19 mouse cellular contexts compared by ENCODE assay signal in the genomic region with DNA sequence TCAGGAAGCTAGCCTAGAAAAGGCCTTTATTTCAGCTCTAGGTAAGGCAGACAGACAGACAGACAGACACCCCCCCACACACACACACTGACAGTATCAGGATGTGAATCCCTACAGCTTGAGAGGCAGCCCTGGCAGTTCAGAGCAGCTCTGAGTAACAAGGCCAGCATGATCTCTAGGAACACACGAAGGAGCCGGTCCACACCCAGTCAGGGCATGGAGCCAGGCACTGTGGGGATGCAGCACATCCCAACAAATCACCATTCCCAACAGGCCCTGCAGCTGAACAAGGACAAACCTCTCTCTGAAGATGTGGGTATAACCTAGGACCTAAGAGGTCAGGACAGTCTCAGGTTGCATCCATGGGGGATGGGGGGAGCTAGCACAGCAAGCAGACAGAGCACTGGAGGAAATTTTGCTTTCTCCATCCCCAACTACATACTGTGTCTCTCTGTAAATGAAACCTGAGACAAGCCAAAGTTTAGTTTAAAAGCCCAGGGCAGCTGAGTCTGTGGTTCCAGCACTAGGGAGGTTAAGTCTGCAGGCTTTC. TPM values are rescaled to one million over a fixed set of nuclear protein-coding genes. Genes with fewer than 3 reads are reported as not detected.
DNase-seq lines count a peak whose midpoint lies in the region; ATAC-seq and TF ChIP-seq lines count a peak whose summit lies in the region.
"Had no signal": no experiment of that assay in that cellular context is flagged by ENCODE, and none has a peak within 500 bp of the region (broad histone marks: within the 10 kb centered on the region; RNA-seq: fewer than 3 reads in every experiment).

No protein-coding gene starts in this region.

- H3K36me3 ChIP-seq in heart, embryonic 11.5 days (ENCODE audit: control insufficient read depth, insufficient read depth, low read length): no peaks in the 10 kb centered on the region
- H3K36me3 ChIP-seq: forebrain, embryonic 10.5 days; hindbrain, embryonic 15.5 days; lung, embryonic 15.5 days; neural tube, embryonic 12.5 days had no signal

- H3K9me3 ChIP-seq in heart, embryonic 11.5 days (replicated peaks; ENCODE audit: control insufficient read depth, low read length): no peaks in the 10 kb centered on the region
- H3K9me3 ChIP-seq: forebrain, embryonic 10.5 days; hindbrain, embryonic 15.5 days; lung, embryonic 15.5 days; neural tube, embryonic 12.5 days had no signal

- 39% methylated on average over 2 of the region's 2 CpGs for WGBS in heart, embryonic 11.5 days (ENCODE audit: insufficient replicate concordance)

- no peak for ATAC-seq in heart, embryonic 11.5 days (replicated peaks; ENCODE audit: insufficient number of reproducible peaks, low FRiP score, low TSS enrichment)
- no peak for ATAC-seq in erythroid progenitor cell, adult 5-6 weeks (replicated peaks; ENCODE audit: low FRiP score, poor library complexity, severe bottlenecking)
- ATAC-seq: CD4-positive, CD25-positive, alpha-beta regulatory T cell, adult 4 months had no signal

- no peak overlapping the region for H3K27ac ChIP-seq in heart, embryonic 11.5 days (ENCODE audit: low read depth, low read length)
- H3K27ac ChIP-seq in gastrocnemius, adult 2 months: no peak overlapping the region
- H3K27ac ChIP-seq: forebrain, embryonic 10.5 days; hindbrain, embryonic 15.5 days; lung, embryonic 15.5 days; neural tube, embryonic 12.5 days had no signal

- no peak for TF ChIP-seq CTCF in gastrocnemius, adult 2 months (IDR thresholded peaks at IDR 0.05)

- no peaks in the 10 kb centered on the region for H3K27me3 ChIP-seq in heart, embryonic 11.5 days (ENCODE audit: control insufficient read depth, insufficient read depth, low read length)
- H3K27me3 ChIP-seq: hindbrain, embryonic 15.5 days; lung, embryonic 15.5 days had no signal

- H3K9ac ChIP-seq in heart, embryonic 11.5 days (ENCODE audit: low read depth, low read length): no peak overlapping the region
- H3K9ac ChIP-seq: hindbrain, embryonic 15.5 days; lung, embryonic 15.5 days; neural tube, embryonic 12.5 days had no signal

- no peak overlapping the region for H3K4me3 ChIP-seq in heart, embryonic 11.5 days (ENCODE audit: low read depth, low read length)
- no peak overlapping the region for H3K4me3 ChIP-seq in gastrocnemius, adult 2 months
- H3K4me3 ChIP-seq: forebrain, embryonic 10.5 days; hindbrain, embryonic 15.5 days; lung, embryonic 15.5 days; neural tube, embryonic 12.5 days had no signal

- no peak overlapping the region for H3K4me2 ChIP-seq in heart, embryonic 11.5 days
- H3K4me2 ChIP-seq: hindbrain, embryonic 15.5 days; lung, embryonic 15.5 days; neural tube, embryonic 12.5 days had no signal

- peaks cover 7% of the 10 kb centered on the region; the same call in 1 of the 2 replicates for H3K4me1 ChIP-seq in heart, embryonic 11.5 days (ENCODE audit: control insufficient read depth, insufficient read depth, low read length)

- intact Hi-C loops in heart, postnatal 10 days (cut with DNase I): no loop called here
- intact Hi-C loops in gastrocnemius, adult 2 months (cut with DNase I): loop anchor here (10.0 kb wide), 1 partner anchor 107 kb away; the partner anchor contains the start of gene Ilvbl

- peak; percentile 39 to 55 for DNase-seq in heart, postnatal 10 days
- DNase-seq in 3T3-L1 (ENCODE audit: low read depth, low spot score): peak; percentile 77
- peak; percentile 73 for DNase-seq in adrenal gland, postnatal 25 days
- peak; percentile 75 for DNase-seq in gastrocnemius, adult 2 months
- no peak for DNase-seq in cerebellum, postnatal 36 days
- DNase-seq: kidney, postnatal 14 days; layer of hippocampus, postnatal 36 days; midbrain, embryonic 14.5 days; retina, postnatal 1 day; thymus, postnatal 14 days had no signal

RNA-seq across cellular contexts. Expression of gene Pdxk, which starts 3.1 kb away (rescaled TPM):
- 10 to 100 TPM in 1 of 2 experiments, 1 to 10 TPM in 1; 9.4 to 10.0 TPM for total RNA-seq in heart, postnatal 10 days (2021)
- 4.2 and 4.3 TPM in 2 replicates for polyA plus RNA-seq in heart, embryonic 11.5 days (2014; fragmentation: Nextera tagmentation; extraction: Ambion mirVana)
- 23.2 and 24.1 TPM in 2 replicates for total RNA-seq in adrenal gland, postnatal 25 days (2021)
- total RNA-seq in gastrocnemius, adult 2 months (2021): 10 to 100 TPM in 1 of 2 experiments, 1 to 10 TPM in 1; 5.1 to 10.4 TPM
- total RNA-seq in erythroid progenitor cell, adult 5-6 weeks (2015; ENCODE audit: low replicate concordance): 1.1 and 3.4 TPM in 2 replicates
- 0.90 and 2.6 TPM in 2 replicates for total RNA-seq in erythroid progenitor cell, adult 5-6 weeks (2017; ENCODE audit: low replicate concordance)

RNA-seq across cellular contexts. Expression of gene Cstb, which starts 42.4 kb away (rescaled TPM):
- total RNA-seq in heart, postnatal 10 days (2021): 10 to 100 TPM; 41.6 to 42.7 TPM
- polyA plus RNA-seq in heart, embryonic 11.5 days (2014; fragmentation: Nextera tagmentation; extraction: Ambion mirVana): 122 and 123 TPM in 2 replicates
- 257 and 265 TPM in 2 replicates for total RNA-seq in adrenal gland, postnatal 25 days (2021)
- total RNA-seq in gastrocnemius, adult 2 months (2021): 10 to 100 TPM; 11.9 to 15.3 TPM
- 14.3 TPM in 1 of 2 replicates, not detected in the other for total RNA-seq in erythroid progenitor cell, adult 5-6 weeks (2015; ENCODE audit: low replicate concordance)
- total RNA-seq in erythroid progenitor cell, adult 5-6 weeks (2017; ENCODE audit: low replicate concordance): 6.7 TPM in 1 of 2 replicates, not detected in the other

RNA-seq across cellular contexts. Expression of gene Olfr1358, which starts 49.4 kb away (rescaled TPM):
- total RNA-seq in heart, postnatal 10 days (2021): not detected
- not detected in 2 replicates for polyA plus RNA-seq in heart, embryonic 11.5 days (2014; fragmentation: Nextera tagmentation; extraction: Ambion mirVana)
- total RNA-seq in adrenal gland, postnatal 25 days (2021): not detected in 2 replicates
- total RNA-seq in gastrocnemius, adult 2 months (2021): not detected
- total RNA-seq in erythroid progenitor cell, adult 5-6 weeks (2015; ENCODE audit: low replicate concordance): not detected in 2 replicates
- total RNA-seq in erythroid progenitor cell, adult 5-6 weeks (2017; ENCODE audit: low replicate concordance): not detected in 2 replicates
- total RNA-seq: layer of hippocampus, postnatal 36 days had no signal
- polyA plus RNA-seq: CD4-positive, CD25-positive, alpha-beta regulatory T cell, adult 4 months; forebrain, embryonic 10.5 days; gonadal fat pad, adult 2 months; hindbrain, embryonic 15.5 days; limb, embryonic 14.5 days; lung, embryonic 15.5 days; midbrain, embryonic 14.5 days; neural tube, embryonic 12.5 days had no signal

RNA-seq across cellular contexts. Expression of gene Rrp1, which starts 55.0 kb away (rescaled TPM):
- total RNA-seq in heart, postnatal 10 days (2021): 100 to 1,000 TPM; 120 to 122 TPM
- 176 and 204 TPM in 2 replicates for polyA plus RNA-seq in heart, embryonic 11.5 days (2014; fragmentation: Nextera tagmentation; extraction: Ambion mirVana)
- 228 and 255 TPM in 2 replicates for total RNA-seq in adrenal gland, postnatal 25 days (2021)
- 10 to 100 TPM; 63.5 to 66.4 TPM for total RNA-seq in gastrocnemius, adult 2 months (2021)
- 23.1 and 56.2 TPM in 2 replicates for total RNA-seq in erythroid progenitor cell, adult 5-6 weeks (2015; ENCODE audit: low replicate concordance)
- 61.2 and 63.2 TPM in 2 replicates for total RNA-seq in erythroid progenitor cell, adult 5-6 weeks (2017; ENCODE audit: low replicate concordance)

Comparison
In these comparisons a context has a peak if more than half of its experiments do, and no peak if none do; other contexts are left out.
1. DNase-seq: peak in heart, postnatal 10 days (2 of 2), 3T3-L1 (single experiment), adrenal gland, postnatal 25 days (single experiment) and gastrocnemius, adult 2 months (single experiment); none in cerebellum, postnatal 36 days (0 of 2).